Mouse (Mus musculus): ENCODE measurements around the gene Anp32a. TPM values are rescaled to one million over a fixed set of nuclear protein-coding genes. Genes with fewer than 3 reads are reported as not detected.

Gene Anp32a
- polyA plus RNA-seq, 1 experiment from 2014 or later: 101 TPM

DNA sequence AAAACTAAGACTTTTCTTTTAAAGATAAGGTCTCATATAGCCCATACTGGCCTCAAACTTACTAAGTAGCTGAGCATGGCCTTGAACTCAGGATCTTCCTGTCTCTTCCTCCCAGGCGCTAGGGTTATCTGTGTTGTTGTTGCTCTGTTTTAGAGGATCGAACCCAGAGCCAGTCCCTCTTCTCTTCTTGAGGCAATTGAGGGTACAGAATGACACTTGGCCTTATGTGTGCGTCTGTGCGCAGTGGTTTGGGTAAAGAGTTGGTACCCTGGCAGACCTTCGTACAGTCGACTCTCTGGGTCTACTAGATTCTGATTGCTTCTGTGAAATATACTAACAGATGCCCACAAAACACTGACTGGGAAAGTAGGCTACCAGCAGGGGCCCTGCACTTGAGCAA, 80.8 kb downstream of the Anp32a start:
- no peak overlapping the region for H3K27ac ChIP-seq (ENCODE audit: low read length)
- no peaks in the 10 kb centered on the region for H3K9me3 ChIP-seq (ENCODE audit: low read length)
- 98% methylated on average over 6 of the region's 6 CpGs for WGBS
- TF ChIP-seq EP300 (IDR thresholded peaks at IDR 0.05) (no peak), CTCF (IDR thresholded peaks at IDR 0.05) (no peak)
- H3K4me1 ChIP-seq (ENCODE audit: insufficient read depth, low read depth, low read length): peaks cover 7% of the 10 kb centered on the region; the same call in 1 of the 2 replicates
- peak overlapping the region; percentile 50; the same call in 1 of the 2 replicates for H3K4me2 ChIP-seq (replicated peaks; ENCODE audit: low read depth, low read length)
- H3K4me3 ChIP-seq (ENCODE audit: low read depth, low read length): no peak overlapping the region
- ATAC-seq: no peak
- no peak overlapping the region for H3K9ac ChIP-seq (replicated peaks; ENCODE audit: low read depth)
- 0 out of 2 replicates have a peak, but pooled peaks cover 7% of the 10 kb centered on the region for H3K36me3 ChIP-seq (ENCODE audit: insufficient read depth, low read length)
- DNase-seq (ENCODE audit: low spot score): no peak
- no peaks in the 10 kb centered on the region for H3K27me3 ChIP-seq (replicated peaks; ENCODE audit: insufficient read depth, low read length)

DNA sequence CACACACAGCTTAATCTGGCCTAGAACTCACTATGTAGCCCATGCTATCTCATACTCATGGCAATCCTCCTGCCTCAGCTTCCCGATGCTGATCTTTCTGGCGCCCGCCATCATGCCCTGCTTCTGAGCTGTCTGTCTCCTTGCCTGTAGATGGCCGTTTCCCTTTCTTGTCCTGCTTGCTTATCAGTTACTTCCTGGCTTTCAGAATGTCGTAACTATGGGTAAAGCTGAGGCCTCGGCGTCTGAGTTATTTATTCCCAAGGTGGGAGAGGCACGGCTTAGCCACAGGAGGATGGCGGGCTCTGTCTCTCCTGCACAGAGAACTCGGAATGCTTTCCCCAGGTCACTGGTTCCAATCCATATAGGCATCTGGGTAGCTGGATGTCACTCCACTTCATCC, 81.8 kb downstream of the Anp32a start:
- ATAC-seq (no peak), DNase-seq (ENCODE audit: low spot score) (peak; percentile 23)
- H3K27ac ChIP-seq (ENCODE audit: low read length): peak overlapping the region; percentile 3; the same call in 1 of the 2 replicates
- H3K4me1 ChIP-seq (ENCODE audit: insufficient read depth, low read depth, low read length): peaks cover 7% of the 10 kb centered on the region; the same call in 1 of the 2 replicates
- no peaks in the 10 kb centered on the region for H3K9me3 ChIP-seq (ENCODE audit: low read length)
- 51% methylated on average over 10 of the region's 10 CpGs for WGBS
- H3K9ac ChIP-seq (replicated peaks; ENCODE audit: low read depth): no peak overlapping the region
- H3K4me2 ChIP-seq (replicated peaks; ENCODE audit: low read depth, low read length): no peak overlapping the region
- no peaks in the 10 kb centered on the region for H3K27me3 ChIP-seq (replicated peaks; ENCODE audit: insufficient read depth, low read length)
- no peak for TF ChIP-seq EP300 (IDR thresholded peaks at IDR 0.05)
- TF ChIP-seq CTCF (IDR thresholded peaks at IDR 0.05): peak; percentile 25; the same call in 1 of the 2 replicates
- no peak overlapping the region for H3K4me3 ChIP-seq (ENCODE audit: low read depth, low read length)
- H3K36me3 ChIP-seq (ENCODE audit: insufficient read depth, low read length): 0 out of 2 replicates have a peak, but pooled peaks cover 7% of the 10 kb centered on the region

DNA sequence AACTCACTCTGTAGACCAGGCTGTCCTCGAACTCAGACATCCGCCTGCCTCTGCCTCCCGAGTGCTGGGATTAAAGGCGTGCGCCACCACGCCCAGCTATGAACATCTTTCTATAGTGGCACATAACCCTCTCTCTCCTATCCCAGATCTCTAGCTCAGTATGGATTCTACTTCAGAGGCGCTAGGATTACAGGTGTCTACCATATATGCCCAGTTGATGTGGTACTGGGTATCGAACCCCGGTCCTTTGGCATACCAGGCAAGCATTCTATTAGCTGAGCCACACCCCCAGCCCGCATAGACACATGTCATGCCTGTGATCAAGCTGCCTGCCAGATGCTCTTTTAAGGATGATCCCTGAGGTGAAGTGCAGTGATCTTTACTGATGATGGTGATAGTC, 82.8 kb downstream of the Anp32a start:
- Histone ChIP-seq H3K9me3 (ENCODE audit: low read length) (no peaks in the 10 kb centered on the region), H3K27ac (ENCODE audit: low read length) (no peak overlapping the region), H3K4me1 (ENCODE audit: insufficient read depth, low read depth, low read length) (peaks cover 7% of the 10 kb centered on the region; the same call in 1 of the 2 replicates), H3K27me3 (replicated peaks; ENCODE audit: insufficient read depth, low read length) (no peaks in the 10 kb centered on the region), H3K9ac (replicated peaks; ENCODE audit: low read depth) (no peak overlapping the region), H3K36me3 (ENCODE audit: insufficient read depth, low read length) (peaks cover 7% of the 10 kb centered on the region; the same call in 1 of the 2 replicates), H3K4me2 (replicated peaks; ENCODE audit: low read depth, low read length) (no peak overlapping the region), H3K4me3 (ENCODE audit: low read depth, low read length) (no peak overlapping the region)
- ATAC-seq: no peak
- DNase-seq (ENCODE audit: low spot score): no peak
- 96% methylated on average over 10 of the region's 10 CpGs for WGBS
- TF ChIP-seq CTCF (IDR thresholded peaks at IDR 0.05): no peak
- TF ChIP-seq EP300 (IDR thresholded peaks at IDR 0.05): no peak

DNA sequence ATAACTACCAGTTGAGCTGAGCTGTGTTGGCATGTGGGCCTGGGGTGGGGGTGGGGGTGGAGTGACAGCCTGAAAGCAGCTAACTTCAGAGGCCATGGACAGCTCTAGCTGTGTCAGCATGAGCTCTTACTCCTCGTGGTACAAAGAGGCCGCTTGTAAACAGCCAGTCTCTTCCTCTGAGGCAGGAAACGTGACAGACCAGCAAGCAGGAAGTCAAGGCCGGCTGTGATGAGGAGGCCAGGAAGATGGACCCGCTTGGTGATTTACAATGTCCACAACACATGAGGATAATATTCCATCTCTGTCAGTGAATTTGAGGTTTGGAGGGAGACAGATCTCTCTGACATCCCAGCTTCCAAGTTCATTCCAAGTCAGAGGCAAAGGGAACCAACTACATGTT, 84.2 kb downstream of the Anp32a start:
- Histone ChIP-seq H3K36me3 (ENCODE audit: insufficient read depth, low read length) (peaks cover 7% of the 10 kb centered on the region; the same call in 1 of the 2 replicates), H3K9ac (replicated peaks; ENCODE audit: low read depth) (no peak overlapping the region), H3K4me1 (ENCODE audit: insufficient read depth, low read depth, low read length) (peaks cover 7% of the 10 kb centered on the region; the same call in 1 of the 2 replicates), H3K4me3 (ENCODE audit: low read depth, low read length) (no peak overlapping the region), H3K27ac (ENCODE audit: low read length) (peak overlapping the region; percentile 62), H3K9me3 (ENCODE audit: low read length) (no peaks in the 10 kb centered on the region), H3K4me2 (replicated peaks; ENCODE audit: low read depth, low read length) (no peak overlapping the region), H3K27me3 (replicated peaks; ENCODE audit: insufficient read depth, low read length) (no peaks in the 10 kb centered on the region)
- DNase-seq (ENCODE audit: low spot score) (peak; percentile 69), ATAC-seq (peak; percentile 52)
- WGBS: 29% methylated on average over 5 of the region's 5 CpGs
- TF ChIP-seq EP300 (IDR thresholded peaks at IDR 0.05) (peak; percentile 38; the same call in 1 of the 2 replicates), CTCF (IDR thresholded peaks at IDR 0.05) (no peak)

DNA sequence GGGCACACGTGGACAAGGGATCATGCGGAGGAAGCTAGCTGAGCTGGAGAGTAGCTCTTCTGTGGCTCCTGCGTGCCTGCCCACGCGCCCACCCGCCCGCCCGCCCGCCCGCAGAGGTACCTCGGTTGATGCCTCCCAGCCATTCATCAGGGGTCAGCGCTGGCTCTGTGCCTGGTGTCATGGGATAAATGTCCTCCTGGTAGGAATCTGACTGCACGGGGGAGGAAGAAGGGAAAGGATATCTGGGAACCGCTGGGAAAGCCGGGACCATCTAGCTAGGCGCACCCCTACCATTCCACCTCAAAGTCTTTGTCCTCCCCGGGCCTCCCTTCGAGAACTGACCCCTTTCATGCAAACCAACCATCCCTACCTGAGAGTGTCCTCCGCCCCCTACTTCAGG, 84.9 kb downstream of the Anp32a start:
- peaks cover 7% of the 10 kb centered on the region; the same call in 1 of the 2 replicates for H3K36me3 ChIP-seq (ENCODE audit: insufficient read depth, low read length)
- no peak overlapping the region for H3K4me3 ChIP-seq (ENCODE audit: low read depth, low read length)
- no peak overlapping the region for H3K9ac ChIP-seq (replicated peaks; ENCODE audit: low read depth)
- no peak for TF ChIP-seq CTCF (IDR thresholded peaks at IDR 0.05)
- TF ChIP-seq EP300 (IDR thresholded peaks at IDR 0.05): no peak
- peak overlapping the region; percentile 62; the same call in 1 of the 2 replicates for H3K27ac ChIP-seq (ENCODE audit: low read length)
- H3K4me2 ChIP-seq (replicated peaks; ENCODE audit: low read depth, low read length): no peak overlapping the region
- no peak for ATAC-seq
- no peaks in the 10 kb centered on the region for H3K27me3 ChIP-seq (replicated peaks; ENCODE audit: insufficient read depth, low read length)
- no peaks in the 10 kb centered on the region for H3K9me3 ChIP-seq (ENCODE audit: low read length)
- no peak for DNase-seq (ENCODE audit: low spot score)
- peaks cover 3% of the 10 kb centered on the region; the same call in 1 of the 2 replicates for H3K4me1 ChIP-seq (ENCODE audit: insufficient read depth, low read depth, low read length)
- 74% methylated on average over 19 of the region's 19 CpGs for WGBS

DNA sequence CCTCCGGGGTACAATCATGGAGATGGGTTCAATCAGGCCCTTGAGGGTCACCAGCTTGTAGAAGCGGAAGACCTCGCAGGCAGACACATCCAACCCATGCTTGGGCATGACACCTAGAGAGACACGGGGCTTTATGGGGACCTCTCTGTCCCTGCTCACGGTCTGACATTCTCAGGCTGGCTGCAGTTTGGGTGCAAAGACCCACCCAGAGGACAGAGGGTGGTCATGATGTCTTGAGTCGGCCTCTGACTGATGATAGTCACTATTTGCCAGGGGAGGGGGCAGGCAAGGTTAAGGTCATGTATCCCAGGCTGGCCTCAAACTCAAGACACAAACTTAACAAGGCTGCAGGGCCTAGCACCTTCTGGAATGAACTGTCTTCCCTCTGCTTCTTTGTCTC, 85.4 kb downstream of the Anp32a start:
- H3K36me3 ChIP-seq (ENCODE audit: insufficient read depth, low read length): peaks cover 7% of the 10 kb centered on the region; the same call in 1 of the 2 replicates
- no peaks in the 10 kb centered on the region for H3K9me3 ChIP-seq (ENCODE audit: low read length)
- WGBS: 89% methylated on average over 6 of the region's 6 CpGs
- H3K4me3 ChIP-seq (ENCODE audit: low read depth, low read length): no peak overlapping the region
- H3K9ac ChIP-seq (replicated peaks; ENCODE audit: low read depth): no peak overlapping the region
- no peak for DNase-seq (ENCODE audit: low spot score)
- ATAC-seq: no peak
- no peak overlapping the region for H3K4me2 ChIP-seq (replicated peaks; ENCODE audit: low read depth, low read length)
- no peaks in the 10 kb centered on the region for H3K27me3 ChIP-seq (replicated peaks; ENCODE audit: insufficient read depth, low read length)
- no peak overlapping the region; the same call in 1 of the 2 replicates for H3K27ac ChIP-seq (ENCODE audit: low read length)
- H3K4me1 ChIP-seq (ENCODE audit: insufficient read depth, low read depth, low read length): no peaks in the 10 kb centered on the region; the same call in 1 of the 2 replicates
- no peak for TF ChIP-seq EP300 (IDR thresholded peaks at IDR 0.05)
- no peak for TF ChIP-seq CTCF (IDR thresholded peaks at IDR 0.05)

Measured in lung, postnatal 0 days (tissue).